Mouse (Mus musculus): Measurements from ENCODE around the gene Ddx5. TPM values are rescaled to one million over a fixed set of nuclear protein-coding genes. Genes with fewer than 3 reads are reported as not detected.
A peak's percentile ranks its signal among the peaks of the same experiment; 100 is the strongest.
"Not testable (repeated sequence)": the region's sequence is repeated elsewhere in the genome, so short reads cannot be mapped to it uniquely, and the experiment has no call there.

Ddx5 gene
- total RNA-seq, 2 experiments from 2014 or later = 574 to 616 TPM

DNA sequence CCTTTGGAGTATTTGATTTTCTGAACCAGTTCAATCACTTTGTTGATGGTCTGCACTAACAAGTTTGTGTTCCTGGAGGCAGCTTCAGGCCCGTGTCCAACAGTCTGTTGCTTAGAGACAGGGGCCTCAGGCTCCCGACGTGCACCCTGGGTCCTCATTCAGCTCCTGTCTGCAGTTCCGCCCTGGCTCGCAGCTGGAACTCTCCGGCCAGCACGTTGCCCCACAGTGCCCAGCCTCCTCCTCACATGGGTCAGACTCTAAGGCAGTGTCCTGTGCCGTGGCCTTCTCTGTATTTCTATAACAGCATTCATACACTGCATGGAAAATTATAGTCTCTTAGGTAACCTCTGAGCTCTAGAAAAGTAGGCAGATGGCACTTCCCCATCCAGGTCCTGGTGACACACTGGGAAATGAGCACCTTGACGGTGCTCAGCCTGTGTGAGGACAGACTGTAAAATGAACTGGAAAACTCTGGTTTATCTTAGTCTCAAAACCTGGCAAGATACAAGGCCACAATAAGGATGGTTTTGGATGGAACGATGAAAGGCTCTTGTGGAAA, 13.2 kb upstream of the Ddx5 start:
- intact Hi-C loops (cut with DNase I) = no loop called here
- no peak for DNase-seq (ENCODE audit: low spot score in 2 of 2)

DNA sequence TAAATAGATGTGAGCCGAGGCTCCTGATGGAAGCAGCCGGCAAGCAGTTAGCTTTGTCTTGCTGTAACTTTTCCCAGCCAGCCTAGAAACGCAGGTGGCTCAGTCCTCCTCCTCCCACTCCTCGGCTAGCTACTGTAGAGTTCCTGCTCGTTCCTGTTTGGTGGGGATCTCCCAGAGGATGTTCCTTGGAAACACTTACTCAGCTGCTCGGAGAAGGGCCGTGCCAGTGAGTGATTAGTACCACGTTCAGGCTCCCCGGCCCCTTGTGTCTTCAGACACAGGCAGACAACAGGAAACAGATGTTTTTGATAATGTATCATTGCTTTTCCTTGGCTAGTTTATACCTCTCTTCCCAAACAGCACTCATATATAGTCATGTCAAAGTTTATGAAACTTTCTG, 6.7 kb upstream of the Ddx5 start:
- intact Hi-C loops (cut with DNase I) = no loop called here

GRCm38 (mm10) chr11:106793846-106794245, 4.9 kb upstream of the Ddx5 start:
- intact Hi-C loops (cut with DNase I) = no loop called here
- DNase-seq (ENCODE audit: low spot score in 2 of 2) = no peak

More for the DNA sequence above, 6.7 kb upstream of the Ddx5 start:
- no peak for DNase-seq (ENCODE audit: low spot score in 2 of 2)

GRCm38 (mm10) chr11:106789649-106790048, 664 bp upstream of the Ddx5 start:
- intact Hi-C loops (cut with DNase I) = loop anchor here (10.0 kb wide), 1 partner anchor 535 kb away; the partner anchor contains the start of genes Ftsj3 and Psmc5
- no peak for DNase-seq (ENCODE audit: low spot score in 2 of 2)

DNA sequence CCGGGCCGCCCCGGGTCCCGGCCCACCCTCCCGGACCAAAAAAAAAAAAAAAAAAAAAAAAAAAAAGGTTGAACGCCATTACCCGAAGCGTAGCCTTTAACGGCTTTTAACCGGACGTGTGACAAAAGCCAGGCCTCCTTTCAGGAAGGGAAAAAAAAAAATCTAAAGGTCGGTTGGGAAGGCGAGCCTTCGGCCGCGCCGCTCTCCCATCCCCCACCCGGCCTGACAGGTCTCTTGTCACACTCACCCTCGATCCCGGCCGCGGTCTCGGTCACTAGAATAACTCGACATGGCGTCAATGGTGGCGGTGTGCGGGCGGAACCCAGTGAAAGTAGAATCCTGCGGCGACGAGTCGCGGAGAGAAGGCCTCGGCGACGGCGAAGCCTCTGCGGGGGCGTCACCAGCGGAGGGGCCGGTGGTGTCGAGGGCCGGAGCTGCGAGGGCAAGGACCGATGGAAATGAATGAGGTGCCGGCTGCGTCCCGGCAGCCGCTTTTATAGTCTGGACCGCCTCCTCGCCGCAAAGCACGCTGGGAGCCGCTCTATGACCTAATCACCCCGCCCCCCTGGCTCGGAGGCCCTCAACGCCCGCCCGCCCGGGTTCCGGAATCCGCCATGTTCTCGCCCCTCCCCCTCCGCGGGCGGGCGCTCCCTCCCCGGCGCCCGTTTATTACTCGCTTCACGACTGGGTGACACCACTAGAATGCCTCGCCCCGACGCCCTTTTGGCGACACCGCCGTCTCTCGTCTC, 785 bp downstream of the Ddx5 start:
- intact Hi-C loops (cut with DNase I) = loop anchor here (10.0 kb wide), 1 partner anchor 533 kb away; the partner anchor contains the start of genes Ftsj3 and Psmc5
- DNase-seq (ENCODE audit: low spot score in 2 of 2) = peak; percentile 98 to 99

GRCm38 (mm10) chr11:106787131-106788025, 1.6 kb downstream of the Ddx5 start:
- DNase-seq (ENCODE audit: low spot score in 2 of 2) = peak; percentile 88 to 91
- intact Hi-C loops (cut with DNase I) = loop anchor here (10.0 kb wide), 1 partner anchor 533 kb away; the partner anchor contains the start of genes Ftsj3 and Psmc5

- intact Hi-C loops (cut with DNase I) = loop anchor here (10.0 kb wide), 1 partner anchor 530 kb away; the partner anchor contains the start of genes Ftsj3 and Psmc5
- DNase-seq (ENCODE audit: low spot score in 2 of 2) = no peak
These were observed 3.9 kb downstream of the Ddx5 start for GRCm38 (mm10) chr11:106785043-106785442.

- DNase-seq (ENCODE audit: low spot score in 2 of 2) = no peak
- intact Hi-C loops (cut with DNase I) = loop anchor here (10.0 kb wide), 1 partner anchor 530 kb away; the partner anchor contains the start of genes Ftsj3 and Psmc5
These were observed 4.5 kb downstream of the Ddx5 start for GRCm38 (mm10) chr11:106784476-106784875.

DNA sequence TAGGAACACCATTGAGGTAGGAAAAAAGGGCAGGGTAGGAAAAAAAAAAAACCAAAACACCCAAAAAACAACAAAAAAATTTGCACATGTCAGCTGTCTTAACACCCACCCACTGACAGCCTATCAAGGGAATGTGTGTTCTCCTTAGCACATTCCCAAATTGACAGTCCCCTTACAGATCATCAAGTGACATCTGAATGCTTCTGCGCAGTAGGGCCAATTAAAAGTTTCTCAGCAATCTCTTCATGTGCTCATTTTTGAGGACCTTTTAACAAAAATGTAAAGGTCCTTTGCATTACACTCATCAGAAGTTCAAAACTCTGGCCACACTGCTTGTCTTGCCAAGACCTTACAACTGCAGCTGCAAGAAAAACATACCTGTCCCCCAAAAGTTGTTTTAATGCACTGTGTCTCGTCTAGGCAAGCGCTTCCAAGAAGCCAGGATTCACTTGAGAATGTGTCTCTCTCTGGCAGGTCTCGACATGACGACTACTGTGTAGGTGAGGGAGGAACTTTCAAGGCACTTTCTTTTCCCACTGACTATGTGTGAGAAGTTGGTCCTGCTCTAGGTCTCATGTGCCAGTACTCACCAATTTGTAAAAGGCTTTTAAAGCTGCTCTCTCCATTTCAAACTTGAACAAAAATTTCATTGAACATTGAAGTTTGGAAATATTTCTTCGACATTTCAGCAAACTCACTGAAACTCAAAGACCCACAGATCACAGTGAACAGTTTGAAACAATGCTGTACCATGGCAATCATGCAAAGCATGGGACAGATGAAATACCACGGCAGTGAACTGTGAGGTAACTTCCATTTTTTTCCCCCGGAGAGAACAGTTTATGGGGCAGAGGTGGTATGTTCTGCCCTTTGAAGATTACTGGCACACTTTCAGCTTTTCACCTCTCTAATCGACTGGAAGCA, 5.9 kb downstream of the Ddx5 start:
- intact Hi-C loops (cut with DNase I) = loop anchor here (10.0 kb wide), 1 partner anchor 528 kb away; the partner anchor contains the start of genes Ftsj3 and Psmc5
- DNase-seq (ENCODE audit: low spot score in 2 of 2) = no peak

GRCm38 (mm10) chr11:106782271-106782670, 6.7 kb downstream of the Ddx5 start:
- not testable (repeated sequence) for DNase-seq (ENCODE audit: low spot score in 2 of 2)
- intact Hi-C loops (cut with DNase I) = loop anchor here (10.0 kb wide), 1 partner anchor 527 kb away; the partner anchor contains the start of genes Ftsj3 and Psmc5

DNA sequence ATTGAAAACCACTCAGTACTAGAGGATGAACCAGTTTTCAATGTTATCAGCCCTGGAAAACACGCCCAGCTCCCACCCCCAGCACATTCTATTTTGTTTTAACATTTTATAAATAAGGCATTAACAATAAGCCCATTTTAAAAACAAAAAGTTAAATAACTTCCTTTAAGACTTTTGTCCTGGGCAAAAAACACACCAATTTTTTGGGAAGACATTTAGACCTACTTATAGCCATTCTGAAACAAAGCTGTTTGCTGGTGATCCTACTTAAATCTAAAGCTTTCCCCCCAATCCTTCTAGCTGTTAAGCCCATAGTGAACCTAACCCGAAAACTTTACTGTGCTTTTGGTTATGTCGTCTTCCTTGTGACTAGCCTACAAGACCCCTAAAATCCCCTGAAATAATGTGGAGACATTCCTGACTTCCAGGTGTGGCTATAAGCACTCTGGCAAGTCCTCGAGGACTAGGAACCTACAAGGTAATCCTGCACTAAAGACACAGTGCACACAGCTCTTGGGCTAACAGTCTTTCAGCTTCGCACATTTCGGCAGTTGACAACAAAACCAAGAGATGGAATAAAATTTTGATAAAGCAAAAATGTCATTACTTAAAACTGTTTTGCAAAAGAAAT, 8.3 kb downstream of the Ddx5 start:
- intact Hi-C loops (cut with DNase I) = loop anchor here (10.0 kb wide), 1 partner anchor 526 kb away; the partner anchor contains the start of genes Ftsj3 and Psmc5
- no peak for DNase-seq (ENCODE audit: low spot score in 2 of 2)

- intact Hi-C loops (cut with DNase I) = loop anchor here (10.0 kb wide), 1 partner anchor 525 kb away; the partner anchor contains the start of genes Ftsj3 and Psmc5
- no peak for DNase-seq (ENCODE audit: low spot score in 2 of 2)
These were observed 8.9 kb downstream of the Ddx5 start for GRCm38 (mm10) chr11:106780089-106780425.

DNA sequence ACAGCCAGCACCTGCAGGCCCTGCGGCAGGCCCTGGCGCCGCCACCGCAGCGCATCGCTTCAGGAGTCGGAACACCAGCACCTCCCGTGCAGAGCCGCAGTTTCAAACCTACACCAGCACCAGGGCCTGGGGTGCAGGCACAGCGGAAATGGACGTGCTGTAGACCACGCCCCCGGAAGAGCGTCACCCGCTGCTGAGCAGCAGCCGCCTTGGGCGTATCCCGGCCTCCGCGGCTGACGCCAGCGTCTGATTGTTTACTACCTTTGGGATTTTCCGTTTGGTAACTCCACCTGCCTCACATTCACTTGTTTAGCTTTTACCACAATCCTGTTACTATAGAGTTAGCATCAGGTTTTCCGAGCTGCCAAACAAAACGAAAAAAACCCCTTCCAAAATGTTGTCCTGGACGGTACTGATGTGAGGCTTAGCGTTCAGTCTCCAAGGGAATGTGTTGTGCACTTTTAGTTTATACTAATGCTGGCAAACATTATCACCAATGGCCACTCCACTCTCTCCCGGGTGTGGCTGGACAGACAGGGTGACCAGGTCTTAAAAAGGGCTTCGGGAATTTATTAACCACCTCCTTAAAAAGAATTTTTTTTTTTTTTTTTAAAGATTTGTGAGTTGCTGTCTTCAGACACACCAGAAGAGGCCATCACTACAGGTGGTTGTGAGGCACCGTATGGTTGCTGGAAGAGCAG, 9.4 kb downstream of the Ddx5 start, which contains the start of gene Polg2:
Polg2 (minus strand) TSS at position 150 of the 701 bp plus-strand sequence.
- intact Hi-C loops (cut with DNase I) = loop anchor here (10.0 kb wide), 1 partner anchor 525 kb away; the partner anchor contains the start of genes Ftsj3 and Psmc5
- DNase-seq (ENCODE audit: low spot score in 2 of 2) = peak; percentile 89 to 94

- intact Hi-C loops (cut with DNase I) = no loop called here
- DNase-seq (ENCODE audit: low spot score in 2 of 2) = no peak
These were observed 10.2 kb downstream of the Ddx5 start for GRCm38 (mm10) chr11:106778589-106779387.

GRCm38 (mm10) chr11:106778132-106778531, 10.9 kb downstream of the Ddx5 start:
- intact Hi-C loops (cut with DNase I) = no loop called here
- no peak for DNase-seq (ENCODE audit: low spot score in 2 of 2)

DNA sequence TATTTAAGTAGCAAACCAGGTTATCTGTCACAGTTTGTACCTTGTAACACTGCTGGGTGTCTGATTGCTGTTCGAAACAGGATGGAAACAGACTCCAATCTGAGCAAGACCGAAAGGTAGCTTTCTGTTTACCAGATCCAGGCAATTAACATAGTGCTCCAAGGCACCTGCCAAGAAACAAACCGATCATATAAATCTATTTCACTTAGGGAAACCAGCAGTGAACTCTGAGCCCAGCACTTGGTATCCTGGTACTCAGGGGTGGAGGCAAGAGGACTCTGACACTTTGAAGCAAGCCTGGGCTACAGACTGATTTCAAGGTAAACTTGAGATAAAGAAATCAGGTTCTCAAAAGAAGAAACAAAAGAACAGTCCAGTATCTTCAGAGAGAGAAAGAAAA, 11.6 kb downstream of the Ddx5 start:
- intact Hi-C loops (cut with DNase I) = no loop called here
- no peak for DNase-seq (ENCODE audit: low spot score in 2 of 2)
